Mouse (Mus musculus) small intestine, adult 2 months (tissue): ENCODE measurements around the gene Bud23.

ENCODE experiments used
- CTCF ChIP-seq: fragments of 200-500 bp; IDR thresholded peaks from 2 replicates; pipeline ENCODE4 v1.5.1; 2012; ENCODE audit warnings: low read depth, mild to moderate bottlenecking, control low read depth, inconsistent platforms, low read length, moderate library complexity, mixed read lengths; ENCODE audit not compliant: insufficient replicate concordance, insufficient read length; ENCODE audit errors: extremely low read depth
- POLR2A ChIP-seq: fragments of 200-500 bp; IDR thresholded peaks from 2 replicates; pipeline ENCODE4 v1.6.1; 2012; ENCODE audit warnings: low read depth, mild to moderate bottlenecking, control low read depth, inconsistent platforms, low read length, moderate library complexity

DNA sequence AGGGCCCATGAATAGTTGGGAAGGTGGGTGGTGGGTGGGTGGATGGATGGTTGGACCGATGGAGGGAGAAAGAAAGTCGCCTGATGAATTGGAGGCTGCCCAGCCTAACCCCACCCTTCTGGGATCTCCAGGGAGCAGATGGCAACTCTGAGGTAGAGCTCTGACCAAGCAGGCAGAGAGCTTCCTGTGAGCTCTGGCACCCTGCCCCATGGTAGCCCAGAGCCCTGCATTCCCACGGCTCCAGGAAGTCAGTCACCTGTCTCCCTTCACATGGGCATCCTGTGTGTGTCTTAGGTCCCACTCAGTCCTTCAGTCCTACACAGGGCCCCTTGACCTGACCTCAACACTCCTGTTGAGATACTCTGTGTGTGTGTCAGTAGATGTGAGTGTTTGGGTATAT lies 26.8 kb downstream of the Bud23 start:
- TF ChIP-seq CTCF (no peak), POLR2A (no peak)
